Mouse (Mus musculus): ENCODE data around the gene Bcl7b. TPM values are rescaled to one million over a fixed set of nuclear protein-coding genes. Genes with fewer than 3 reads are reported as not detected.
A peak's percentile ranks its signal among the peaks of the same experiment; 100 is the strongest.

Gene Bcl7b
- polyA plus RNA-seq, 1 experiment from 2014 or later, result 56.2 TPM

- H3K9me3 ChIP-seq (ENCODE audit: control insufficient read depth, low read length), result no peaks in the 10 kb centered on the region
- no peak overlapping the region for H3K4me2 ChIP-seq (ENCODE audit: low read depth, low read length)
- H3K4me3 ChIP-seq (ENCODE audit: low read length), result no peak overlapping the region
- no peaks in the 10 kb centered on the region for H3K4me1 ChIP-seq (replicated peaks; ENCODE audit: control insufficient read depth, insufficient read depth, low read length)
- 88% methylated on average over 8 of the region's 8 CpGs for WGBS
- H3K36me3 ChIP-seq (ENCODE audit: control insufficient read depth, insufficient read depth, low read length), result peaks cover 18% of the 10 kb centered on the region
- H3K27ac ChIP-seq (ENCODE audit: low read length), result no peak overlapping the region
- no peaks in the 10 kb centered on the region for H3K27me3 ChIP-seq (ENCODE audit: control insufficient read depth, insufficient read depth, low read depth, low read length)
- H3K9ac ChIP-seq (ENCODE audit: low read length), result no peak overlapping the region
- ATAC-seq (ENCODE audit: low read depth), result no peak
Measured at GRCm38 (mm10) chr5:135162361-135162760, 5.7 kb upstream of the Bcl7b start.

GRCm38 (mm10) chr5:135162821-135163220, 5.3 kb upstream of the Bcl7b start:
- H3K27ac ChIP-seq (ENCODE audit: low read length), result no peak overlapping the region
- no peak for ATAC-seq (ENCODE audit: low read depth)
- no peaks in the 10 kb centered on the region for H3K9me3 ChIP-seq (ENCODE audit: control insufficient read depth, low read length)
- H3K9ac ChIP-seq (ENCODE audit: low read length), result no peak overlapping the region
- H3K4me2 ChIP-seq (ENCODE audit: low read depth, low read length), result no peak overlapping the region
- H3K4me1 ChIP-seq (replicated peaks; ENCODE audit: control insufficient read depth, insufficient read depth, low read length), result 0 out of 2 replicates have a peak, but pooled peaks cover under 1% of the 10 kb centered on the region
- 67% methylated on average over 6 of the region's 6 CpGs for WGBS
- no peak overlapping the region for H3K4me3 ChIP-seq (ENCODE audit: low read length)
- peaks cover 17% of the 10 kb centered on the region for H3K36me3 ChIP-seq (ENCODE audit: control insufficient read depth, insufficient read depth, low read length)
- H3K27me3 ChIP-seq (ENCODE audit: control insufficient read depth, insufficient read depth, low read depth, low read length), result no peaks in the 10 kb centered on the region

GRCm38 (mm10) chr5:135166909-135167308, 1.2 kb upstream of the Bcl7b start:
- Histone ChIP-seq H3K4me2 (ENCODE audit: low read depth, low read length) (no peak overlapping the region), H3K4me1 (replicated peaks; ENCODE audit: control insufficient read depth, insufficient read depth, low read length) (peaks cover 10% of the 10 kb centered on the region), H3K27me3 (ENCODE audit: control insufficient read depth, insufficient read depth, low read depth, low read length) (no peaks in the 10 kb centered on the region), H3K36me3 (ENCODE audit: control insufficient read depth, insufficient read depth, low read length) (peaks cover 3% of the 10 kb centered on the region), H3K9me3 (ENCODE audit: control insufficient read depth, low read length) (no peaks in the 10 kb centered on the region), H3K4me3 (ENCODE audit: low read length) (no peak overlapping the region), H3K9ac (ENCODE audit: low read length) (no peak overlapping the region), H3K27ac (ENCODE audit: low read length) (no peak overlapping the region)
- 76% methylated on average over 4 of the region's 4 CpGs for WGBS
- no peak for ATAC-seq (ENCODE audit: low read depth)

- 91% methylated on average over 4 of the region's 4 CpGs for WGBS
Measured at GRCm38 (mm10) chr5:135167469-135167868, 614 bp upstream of the Bcl7b start.

GRCm38 (mm10) chr5:135169479-135169878, 1.4 kb downstream of the Bcl7b start:
- peak overlapping the region; percentile 67 for H3K9ac ChIP-seq (ENCODE audit: low read length)
- WGBS, result 92% methylated on average over 5 of the region's 5 CpGs
- H3K9me3 ChIP-seq (ENCODE audit: control insufficient read depth, low read length), result no peaks in the 10 kb centered on the region
- peaks cover 10% of the 10 kb centered on the region for H3K4me1 ChIP-seq (replicated peaks; ENCODE audit: control insufficient read depth, insufficient read depth, low read length)
- H3K4me3 ChIP-seq (ENCODE audit: low read length), result peak overlapping the region; percentile 78
- H3K27me3 ChIP-seq (ENCODE audit: control insufficient read depth, insufficient read depth, low read depth, low read length), result no peaks in the 10 kb centered on the region
- no peak overlapping the region; the same call in 1 of the 2 replicates for H3K27ac ChIP-seq (ENCODE audit: low read length)
- peak overlapping the region; percentile 80 for H3K4me2 ChIP-seq (ENCODE audit: low read depth, low read length)
- H3K36me3 ChIP-seq (ENCODE audit: control insufficient read depth, insufficient read depth, low read length), result peaks cover 16% of the 10 kb centered on the region
- ATAC-seq (ENCODE audit: low read depth), result no peak

More at GRCm38 (mm10) chr5:135167469-135167868, 614 bp upstream of the Bcl7b start:
- H3K9ac ChIP-seq (ENCODE audit: low read length), result no peak overlapping the region
- H3K36me3 ChIP-seq (ENCODE audit: control insufficient read depth, insufficient read depth, low read length), result peaks cover 8% of the 10 kb centered on the region
- peaks cover 10% of the 10 kb centered on the region for H3K4me1 ChIP-seq (replicated peaks; ENCODE audit: control insufficient read depth, insufficient read depth, low read length)
- no peaks in the 10 kb centered on the region for H3K9me3 ChIP-seq (ENCODE audit: control insufficient read depth, low read length)
- no peaks in the 10 kb centered on the region for H3K27me3 ChIP-seq (ENCODE audit: control insufficient read depth, insufficient read depth, low read depth, low read length)
- H3K4me3 ChIP-seq (ENCODE audit: low read length), result no peak overlapping the region
- no peak overlapping the region for H3K4me2 ChIP-seq (ENCODE audit: low read depth, low read length)
- no peak overlapping the region for H3K27ac ChIP-seq (ENCODE audit: low read length)
- ATAC-seq (ENCODE audit: low read depth), result no peak

- Histone ChIP-seq H3K27ac (ENCODE audit: low read length) (no peak overlapping the region), H3K4me3 (ENCODE audit: low read length) (no peak overlapping the region), H3K27me3 (ENCODE audit: control insufficient read depth, insufficient read depth, low read depth, low read length) (no peaks in the 10 kb centered on the region), H3K9ac (ENCODE audit: low read length) (no peak overlapping the region), H3K9me3 (ENCODE audit: control insufficient read depth, low read length) (no peaks in the 10 kb centered on the region), H3K4me2 (ENCODE audit: low read depth, low read length) (no peak overlapping the region), H3K36me3 (ENCODE audit: control insufficient read depth, insufficient read depth, low read length) (peaks cover 20% of the 10 kb centered on the region), H3K4me1 (replicated peaks; ENCODE audit: control insufficient read depth, insufficient read depth, low read length) (peaks cover 10% of the 10 kb centered on the region)
- 94% methylated on average over 6 of the region's 6 CpGs for WGBS
- no peak for ATAC-seq (ENCODE audit: low read depth)
Measured at GRCm38 (mm10) chr5:135171688-135172220, 3.7 kb downstream of the Bcl7b start.

- Histone ChIP-seq H3K4me3 (ENCODE audit: low read length) (no peak overlapping the region), H3K9ac (ENCODE audit: low read length) (no peak overlapping the region), H3K27me3 (ENCODE audit: control insufficient read depth, insufficient read depth, low read depth, low read length) (no peaks in the 10 kb centered on the region), H3K4me2 (ENCODE audit: low read depth, low read length) (no peak overlapping the region), H3K4me1 (replicated peaks; ENCODE audit: control insufficient read depth, insufficient read depth, low read length) (peaks cover 8% of the 10 kb centered on the region), H3K36me3 (ENCODE audit: control insufficient read depth, insufficient read depth, low read length) (peaks cover 28% of the 10 kb centered on the region), H3K9me3 (ENCODE audit: control insufficient read depth, low read length) (no peaks in the 10 kb centered on the region), H3K27ac (ENCODE audit: low read length) (no peak overlapping the region)
- WGBS, result 91% methylated on average over 5 of the region's 5 CpGs
- ATAC-seq (ENCODE audit: low read depth), result no peak
Measured at GRCm38 (mm10) chr5:135172986-135173385, 4.9 kb downstream of the Bcl7b start.

- H3K36me3 ChIP-seq (ENCODE audit: control insufficient read depth, insufficient read depth, low read length), result peaks cover 43% of the 10 kb centered on the region
- H3K27me3 ChIP-seq (ENCODE audit: control insufficient read depth, insufficient read depth, low read depth, low read length), result no peaks in the 10 kb centered on the region
- no peak overlapping the region for H3K4me2 ChIP-seq (ENCODE audit: low read depth, low read length)
- H3K9ac ChIP-seq (ENCODE audit: low read length), result no peak overlapping the region
- no peaks in the 10 kb centered on the region for H3K4me1 ChIP-seq (replicated peaks; ENCODE audit: control insufficient read depth, insufficient read depth, low read length)
- no peak overlapping the region for H3K4me3 ChIP-seq (ENCODE audit: low read length)
- no peaks in the 10 kb centered on the region for H3K9me3 ChIP-seq (ENCODE audit: control insufficient read depth, low read length)
- no peak for ATAC-seq (ENCODE audit: low read depth)
- H3K27ac ChIP-seq (ENCODE audit: low read length), result no peak overlapping the region
Measured at GRCm38 (mm10) chr5:135175086-135175485, 7.0 kb downstream of the Bcl7b start.

GRCm38 (mm10) chr5:135178523-135178922, 10.4 kb downstream of the Bcl7b start:
- no peak overlapping the region for H3K4me3 ChIP-seq (ENCODE audit: low read length)
- no peak overlapping the region for H3K27ac ChIP-seq (ENCODE audit: low read length)
- no peak overlapping the region for H3K9ac ChIP-seq (ENCODE audit: low read length)
- H3K27me3 ChIP-seq (ENCODE audit: control insufficient read depth, insufficient read depth, low read depth, low read length), result no peaks in the 10 kb centered on the region
- H3K4me1 ChIP-seq (replicated peaks; ENCODE audit: control insufficient read depth, insufficient read depth, low read length), result peaks cover 3% of the 10 kb centered on the region; the same call in 1 of the 2 replicates
- 77% methylated on average over 3 of the region's 3 CpGs for WGBS
- H3K4me2 ChIP-seq (ENCODE audit: low read depth, low read length), result no peak overlapping the region
- H3K9me3 ChIP-seq (ENCODE audit: control insufficient read depth, low read length), result no peaks in the 10 kb centered on the region
- peaks cover 44% of the 10 kb centered on the region for H3K36me3 ChIP-seq (ENCODE audit: control insufficient read depth, insufficient read depth, low read length)
- ATAC-seq (ENCODE audit: low read depth), result no peak

- no peaks in the 10 kb centered on the region for H3K9me3 ChIP-seq (ENCODE audit: control insufficient read depth, low read length)
- H3K4me2 ChIP-seq (ENCODE audit: low read depth, low read length), result no peak overlapping the region
- H3K4me3 ChIP-seq (ENCODE audit: low read length), result no peak overlapping the region
- no peak for ATAC-seq (ENCODE audit: low read depth)
- H3K27me3 ChIP-seq (ENCODE audit: control insufficient read depth, insufficient read depth, low read depth, low read length), result no peaks in the 10 kb centered on the region
- H3K4me1 ChIP-seq (replicated peaks; ENCODE audit: control insufficient read depth, insufficient read depth, low read length), result peaks cover 4% of the 10 kb centered on the region; the same call in 1 of the 2 replicates
- 88% methylated on average over 4 of the region's 4 CpGs for whole genome bisulfite sequencing
- H3K36me3 ChIP-seq (ENCODE audit: control insufficient read depth, insufficient read depth, low read length), result peaks cover 42% of the 10 kb centered on the region
- no peak overlapping the region for H3K27ac ChIP-seq (ENCODE audit: low read length)
- H3K9ac ChIP-seq (ENCODE audit: low read length), result no peak overlapping the region
Measured at GRCm38 (mm10) chr5:135178996-135179395, 10.9 kb downstream of the Bcl7b start.

All from lung, embryonic 16.5 days (tissue).